Mouse (Mus musculus) MEL (cell line): ENCODE measurements at regions not wholly inside any gene's neighbourhood (a gene's known extent, or its start where the extent isn't known, plus 50 kb on each side); places are given as distances from the start of the nearest gene placed in this dataset.
A peak's percentile ranks its signal among the peaks of the same experiment; 100 is the strongest.

Experiments
- DNase-seq: peaks from one replicate; pipeline ENCODE4 v3.0.0; 2011; ENCODE audit warnings: low read depth, low spot score
- H3K27ac ChIP-seq: 2 replicates; pipeline ENCODE4 v1.5.1; 2012; ENCODE audit warnings: low read depth, mild to moderate bottlenecking, control low read depth, low read length, moderate library complexity; ENCODE audit not compliant: control insufficient read depth
- H3K27me3 ChIP-seq, 2 experiments: fragments of 150-350 bp in 1 of 2; sonication (generic) in 1 of 2; 2 replicates each; pipeline ENCODE4 v1.6.1; 2012; ENCODE audit warnings: low read length in 2 of 2, mild to moderate bottlenecking in 2 of 2, improper control_type of control experiment in 1 of 2, moderate library complexity in 1 of 2; ENCODE audit not compliant: insufficient read depth in 2 of 2, control insufficient read depth in 1 of 2
- H3K36me3 ChIP-seq, 2 experiments: 2 replicates each; pipeline ENCODE4 v1.6.1; 2012 to 2014; ENCODE audit warnings: low read length in 2 of 2, improper control_type of control experiment in 1 of 2, inconsistent platforms in 1 of 2, mild to moderate bottlenecking in 1 of 2; ENCODE audit not compliant: insufficient read depth in 2 of 2, control insufficient read depth in 1 of 2
- H3K4me1 ChIP-seq, 2 experiments: fragments of 150-350 bp in 1 of 2; sonication (generic) in 1 of 2; 2 replicates each; pipeline ENCODE4 v1.6.1; 2012; ENCODE audit warnings: low read length in 2 of 2, improper control_type of control experiment in 1 of 2, mild to moderate bottlenecking in 1 of 2; ENCODE audit not compliant: insufficient read depth in 2 of 2, control insufficient read depth in 1 of 2
- H3K4me3 ChIP-seq, 2 experiments: fragments of 150-350 bp in 1 of 2; sonication (generic) in 1 of 2; 2 replicates each; pipeline ENCODE4 v1.5.1; 2012; ENCODE audit warnings: low read depth in 2 of 2, low read length in 2 of 2, mild to moderate bottlenecking in 2 of 2, moderate library complexity in 2 of 2, control low read depth in 1 of 2, improper control_type of control experiment in 1 of 2; ENCODE audit not compliant: control insufficient read depth in 1 of 2, insufficient read depth in 1 of 2
- H3K79me2 ChIP-seq: 2 replicates; pipeline ENCODE4 v1.6.1; 2012; ENCODE audit warnings: mild to moderate bottlenecking, low read length, moderate library complexity; ENCODE audit not compliant: control insufficient read depth, poor library complexity, insufficient read depth
- H3K9ac ChIP-seq: 2 replicates; pipeline ENCODE4 v1.6.1; 2012; ENCODE audit warnings: low read depth, mild to moderate bottlenecking, control low read depth, low read length, moderate library complexity; ENCODE audit not compliant: control insufficient read depth, poor library complexity, severe bottlenecking
- H3K9me3 ChIP-seq: fragments of 150-350 bp; sonication (generic); replicated peaks from 2 replicates; pipeline ENCODE4 v1.6.1; 2012; ENCODE audit warnings: mild to moderate bottlenecking, low read length, improper control_type of control experiment, moderate library complexity; ENCODE audit not compliant: insufficient read depth
- BHLHE40 ChIP-seq: IDR thresholded peaks from 2 replicates; pipeline ENCODE4 v1.6.1; 2012; ENCODE audit warnings: low read depth, mild to moderate bottlenecking, inconsistent platforms, low read length, improper control_type of control experiment, borderline replicate concordance
- CHD2 ChIP-seq: IDR thresholded peaks from 2 replicates; pipeline ENCODE4 v1.6.1; 2011; ENCODE audit warnings: low read length, improper control_type of control experiment
- ELF1 ChIP-seq: IDR thresholded peaks from 2 replicates; pipeline ENCODE4 v1.6.1; 2014; ENCODE audit warnings: low read depth, mild to moderate bottlenecking, inconsistent platforms, low read length, improper control_type of control experiment, moderate library complexity
- EP300 ChIP-seq, 2 experiments: IDR thresholded peaks; 2 replicates each; pipeline ENCODE4 v1.6.1; 2011; ENCODE audit warnings: improper control_type of control experiment in 2 of 2, low read length in 2 of 2, low read depth in 1 of 2, mild to moderate bottlenecking in 1 of 2
- ETS1 ChIP-seq: IDR thresholded peaks from 2 replicates; pipeline ENCODE4 v1.6.1; 2012; ENCODE audit warnings: low read depth, mild to moderate bottlenecking, inconsistent platforms, low read length, improper control_type of control experiment, moderate library complexity
- GABPA ChIP-seq: IDR thresholded peaks from 2 replicates; pipeline ENCODE4 v1.6.1; 2012; ENCODE audit warnings: low read depth, mild to moderate bottlenecking, inconsistent platforms, low read length, improper control_type of control experiment, moderate library complexity
- GATA1 ChIP-seq: IDR thresholded peaks from 2 replicates; pipeline ENCODE4 v1.6.1; 2011; ENCODE audit warnings: low read depth, low read length, improper control_type of control experiment
- JUND ChIP-seq: IDR thresholded peaks from 2 replicates; pipeline ENCODE4 v1.6.1; 2011; ENCODE audit warnings: low read depth, mild to moderate bottlenecking, improper control_type of control experiment, low read length
- KAT2A ChIP-seq: conservative IDR thresholded peaks from 2 replicates; pipeline ENCODE4 v1.6.1; 2012; ENCODE audit warnings: low read depth, low read length, improper control_type of control experiment, inconsistent platforms
- MAFK ChIP-seq: IDR thresholded peaks from 2 replicates; pipeline ENCODE4 v1.6.1; 2011; ENCODE audit warnings: low read depth, mild to moderate bottlenecking, low read length, improper control_type of control experiment, borderline replicate concordance
- MAZ ChIP-seq: IDR thresholded peaks from 2 replicates; pipeline ENCODE4 v1.6.1; 2012; ENCODE audit warnings: low read depth, mild to moderate bottlenecking, inconsistent platforms, low read length, improper control_type of control experiment
- MEF2A ChIP-seq: IDR thresholded peaks from 2 replicates; pipeline ENCODE4 v1.6.1; 2014; ENCODE audit warnings: low read depth, mild to moderate bottlenecking, inconsistent platforms, low read length, improper control_type of control experiment; ENCODE audit not compliant: poor library complexity, insufficient replicate concordance, severe bottlenecking; ENCODE audit errors: extremely low read depth
- MXI1 ChIP-seq: IDR thresholded peaks from 2 replicates; pipeline ENCODE4 v1.6.1; 2011; ENCODE audit warnings: mild to moderate bottlenecking, low read depth, low read length, improper control_type of control experiment
- MYB ChIP-seq: IDR thresholded peaks from 2 replicates; pipeline ENCODE4 v1.6.1; 2011; ENCODE audit warnings: mild to moderate bottlenecking, low read depth, low read length, improper control_type of control experiment
- MYC ChIP-seq: IDR thresholded peaks from 2 replicates; pipeline ENCODE4 v1.6.1; 2011; ENCODE audit warnings: low read depth, mild to moderate bottlenecking, low read length, improper control_type of control experiment, moderate library complexity
- NELFE ChIP-seq: IDR thresholded peaks from 2 replicates; pipeline ENCODE4 v1.6.1; 2011; ENCODE audit warnings: low read depth, low read length, improper control_type of control experiment
- NRF1 ChIP-seq: IDR thresholded peaks from 2 replicates; pipeline ENCODE4 v1.6.1; 2014; ENCODE audit warnings: low read depth, mild to moderate bottlenecking, inconsistent platforms, low read length, improper control_type of control experiment, moderate library complexity; ENCODE audit not compliant: poor library complexity, insufficient read depth, severe bottlenecking
- POLR2A ChIP-seq, 2 experiments: IDR thresholded peaks; 2 replicates each; pipeline ENCODE4 v1.6.1; 2011 to 2012; ENCODE audit warnings: low read length in 2 of 2, mild to moderate bottlenecking in 2 of 2, control low read depth in 1 of 2, improper control_type of control experiment in 1 of 2, low read depth in 1 of 2, moderate library complexity in 1 of 2; ENCODE audit not compliant: control insufficient read depth in 1 of 2, insufficient read depth in 1 of 2, poor library complexity in 1 of 2
- POLR2AphosphoS2 ChIP-seq: IDR thresholded peaks from 2 replicates; pipeline ENCODE4 v1.6.1; 2011; ENCODE audit warnings: low read length, improper control_type of control experiment
- RAD21 ChIP-seq: IDR thresholded peaks from 2 replicates; pipeline ENCODE4 v1.6.1; 2011; ENCODE audit warnings: mild to moderate bottlenecking, low read depth, low read length, improper control_type of control experiment
- RCOR1 ChIP-seq: IDR thresholded peaks from 2 replicates; pipeline ENCODE4 v1.6.1; 2012; ENCODE audit warnings: low read depth, mild to moderate bottlenecking, inconsistent platforms, low read length, improper control_type of control experiment
- SMC3 ChIP-seq: IDR thresholded peaks from 2 replicates; pipeline ENCODE4 v1.6.1; 2011; ENCODE audit warnings: low read depth, low read length, improper control_type of control experiment
- TBP ChIP-seq: IDR thresholded peaks from 2 replicates; pipeline ENCODE4 v1.8.0; 2011; ENCODE audit warnings: low read depth, low read length, improper control_type of control experiment
- TCF12 ChIP-seq: IDR thresholded peaks from 2 replicates; pipeline ENCODE4 v1.6.1; 2014; ENCODE audit warnings: low read depth, mild to moderate bottlenecking, inconsistent platforms, low read length, improper control_type of control experiment, moderate library complexity
- UBTF ChIP-seq: IDR thresholded peaks from 2 replicates; pipeline ENCODE4 v1.6.1; 2012; ENCODE audit warnings: low read depth, mild to moderate bottlenecking, inconsistent platforms, low read length, improper control_type of control experiment, moderate library complexity, borderline replicate concordance; ENCODE audit not compliant: insufficient read depth
- USF2 ChIP-seq, 2 experiments: IDR thresholded peaks; 2 replicates each; pipeline ENCODE4 v1.6.1; 2011 to 2012; ENCODE audit warnings: improper control_type of control experiment in 2 of 2, low read length in 2 of 2, borderline replicate concordance in 1 of 2, inconsistent platforms in 1 of 2, low read depth in 1 of 2, mild to moderate bottlenecking in 1 of 2; ENCODE audit not compliant: insufficient read depth in 1 of 2
- ZC3H11A ChIP-seq: IDR thresholded peaks from 2 replicates; pipeline ENCODE4 v1.6.1; 2012; ENCODE audit warnings: low read depth, mild to moderate bottlenecking, inconsistent platforms, low read length, improper control_type of control experiment
- ZKSCAN1 ChIP-seq: IDR thresholded peaks from 2 replicates; pipeline ENCODE4 v1.6.1; 2012; ENCODE audit warnings: low read depth, mild to moderate bottlenecking, inconsistent platforms, low read length, improper control_type of control experiment, moderate library complexity
- ZMIZ1 ChIP-seq: IDR thresholded peaks from 2 replicates; pipeline ENCODE4 v1.6.1; 2012; ENCODE audit warnings: low read depth, mild to moderate bottlenecking, inconsistent platforms, low read length, improper control_type of control experiment, moderate library complexity
- ZNF384 ChIP-seq: IDR thresholded peaks from 2 replicates; pipeline ENCODE4 v1.6.1; 2012; ENCODE audit warnings: low read depth, mild to moderate bottlenecking, inconsistent platforms, low read length, improper control_type of control experiment

GRCm38 (mm10) chr3:159734547-159734946 is 104.9 kb upstream of the Wls start:
- no peaks in the 10 kb centered on the region for H3K79me2 ChIP-seq
- no peak overlapping the region for H3K4me3 ChIP-seq
- H3K36me3 ChIP-seq: no peaks in the 10 kb centered on the region
- no peak overlapping the region for H3K27ac ChIP-seq
- DNase-seq: no peak
- no peaks in the 10 kb centered on the region for H3K27me3 ChIP-seq
- H3K4me1 ChIP-seq: no peaks in the 10 kb centered on the region
- no peaks in the 10 kb centered on the region for H3K9me3 ChIP-seq
- TF ChIP-seq RCOR1: no peak
- no peak for TF ChIP-seq MYC
- TF ChIP-seq USF2 (IDR thresholded peaks at IDR 0.05; ENCODE audit: borderline replicate concordance in 1 of 2, insufficient read depth in 1 of 2, low read depth in 1 of 2, low read length in 2 of 2): no peak
- TF ChIP-seq BHLHE40: no peak
- TF ChIP-seq EP300 (IDR thresholded peaks at IDR 0.05; ENCODE audit: low read depth in 1 of 2, low read length in 2 of 2): no peak
- no peak for TF ChIP-seq MEF2A
- TF ChIP-seq MAZ: no peak
- no peak for TF ChIP-seq JUND
- TF ChIP-seq ELF1: no peak
- no peak for TF ChIP-seq MXI1
- TF ChIP-seq GATA1: no peak
- no peak for TF ChIP-seq UBTF
- TF ChIP-seq TCF12: no peak
- no peak for TF ChIP-seq MAFK
- TF ChIP-seq ETS1: no peak
- no peak for TF ChIP-seq ZKSCAN1
- no peak for TF ChIP-seq ZNF384
- no peak for TF ChIP-seq NELFE
- no peak overlapping the region for H3K9ac ChIP-seq

GRCm38 (mm10) chr3:159736070-159736469 is 103.4 kb upstream of the Wls start:
- Histone ChIP-seq H3K79me2 (no peaks in the 10 kb centered on the region), H3K27me3 (no peaks in the 10 kb centered on the region), H3K36me3 (no peaks in the 10 kb centered on the region), H3K4me1 (no peaks in the 10 kb centered on the region), H3K9me3 (no peaks in the 10 kb centered on the region), H3K27ac (no peak overlapping the region), H3K4me3 (no peak overlapping the region), H3K9ac (no peak overlapping the region)
- no peak for TF ChIP-seq MEF2A
- no peak for TF ChIP-seq NELFE
- no peak for TF ChIP-seq KAT2A
- TF ChIP-seq TBP: no peak
- TF ChIP-seq RAD21: no peak
- no peak for TF ChIP-seq UBTF
- no peak for TF ChIP-seq NRF1
- no peak for TF ChIP-seq GABPA
- TF ChIP-seq MYB: no peak
- no peak for TF ChIP-seq POLR2AphosphoS2
- no peak for TF ChIP-seq EP300 (IDR thresholded peaks at IDR 0.05; ENCODE audit: low read depth in 1 of 2, low read length in 2 of 2)
- TF ChIP-seq BHLHE40: no peak
- no peak for TF ChIP-seq ZC3H11A
- TF ChIP-seq TCF12: no peak
- TF ChIP-seq SMC3: no peak
- TF ChIP-seq ZKSCAN1: no peak
- no peak for TF ChIP-seq ZMIZ1
- TF ChIP-seq CHD2: no peak
- TF ChIP-seq POLR2A (IDR thresholded peaks at IDR 0.05; ENCODE audit: control insufficient read depth in 1 of 2, insufficient read depth in 1 of 2, low read depth in 1 of 2, low read length in 2 of 2, poor library complexity in 1 of 2): no peak
- peak; percentile 9 for DNase-seq
